Mouse (Mus musculus) cerebellum, adult 8-10 months (tissue): ENCODE results near the gene Strada.
"Not testable (repeated sequence)": the region's sequence is repeated elsewhere in the genome, so short reads cannot be mapped to it uniquely, and the experiment has no call there.

Experiments used
- DNase-seq: peaks from one replicate; pipeline ENCODE4 v3.0.0; 2022

Strada gene

DNA sequence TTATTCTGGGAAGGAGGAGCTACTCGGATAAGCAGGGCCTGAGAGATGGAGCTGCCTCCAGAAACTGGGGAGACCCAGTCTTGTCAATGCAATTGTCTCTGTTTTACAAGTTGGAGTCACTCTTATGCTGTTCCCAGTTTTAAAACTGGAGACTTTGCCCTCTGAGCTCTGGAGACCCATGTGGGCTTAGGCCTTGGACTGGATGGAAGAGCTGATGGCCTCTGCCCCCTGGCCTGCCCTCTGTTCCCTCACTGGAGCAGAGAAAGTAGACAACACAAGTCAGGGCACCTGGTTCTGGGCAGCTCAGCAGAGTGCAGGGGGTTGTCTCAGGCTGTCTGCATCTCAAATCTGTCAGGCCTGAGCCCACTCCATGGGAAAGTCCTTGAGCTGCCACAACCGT lies 47.2 kb downstream of the Strada start:
- DNase-seq: no peak

DNA sequence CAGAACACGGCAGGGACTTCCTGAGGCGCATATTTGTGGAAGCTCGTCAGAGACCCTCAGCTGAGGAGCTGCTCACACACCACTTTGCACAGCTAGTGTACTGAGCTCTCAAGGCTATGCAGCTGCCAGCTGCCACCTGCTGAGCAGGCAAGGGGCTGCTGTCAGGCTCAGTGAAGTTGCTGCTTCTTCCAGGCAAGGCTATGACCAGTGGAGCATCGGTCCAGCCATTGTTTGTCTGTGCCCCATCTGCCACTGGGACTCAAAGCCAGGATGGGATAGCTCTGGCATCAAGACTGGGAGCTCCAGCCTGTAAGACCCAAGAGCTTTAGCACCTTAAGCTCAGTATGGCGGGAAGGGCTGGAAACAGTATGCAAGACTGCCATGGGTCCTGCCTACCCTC lies 47.9 kb downstream of the Strada start:
- no peak for DNase-seq

- DNase-seq: peak; percentile 39
Measured at GRCm38 (mm10) chr11:106152132-106152531, 49.8 kb downstream of the Strada start.

- DNase-seq: no peak
Measured at GRCm38 (mm10) chr11:106151219-106151618, 50.7 kb downstream of the Strada start.

GRCm38 (mm10) chr11:106134580-106135528 lies 67.1 kb downstream of the Strada start:
- DNase-seq: peak; percentile 50

GRCm38 (mm10) chr11:106132516-106132915 lies 69.5 kb downstream of the Strada start:
- DNase-seq: no peak

- DNase-seq: no peak
Measured at GRCm38 (mm10) chr11:106129477-106129876, 72.5 kb downstream of the Strada start.

GRCm38 (mm10) chr11:106126727-106127373 lies 75.1 kb downstream of the Strada start:
- not testable (repeated sequence) for DNase-seq

DNA sequence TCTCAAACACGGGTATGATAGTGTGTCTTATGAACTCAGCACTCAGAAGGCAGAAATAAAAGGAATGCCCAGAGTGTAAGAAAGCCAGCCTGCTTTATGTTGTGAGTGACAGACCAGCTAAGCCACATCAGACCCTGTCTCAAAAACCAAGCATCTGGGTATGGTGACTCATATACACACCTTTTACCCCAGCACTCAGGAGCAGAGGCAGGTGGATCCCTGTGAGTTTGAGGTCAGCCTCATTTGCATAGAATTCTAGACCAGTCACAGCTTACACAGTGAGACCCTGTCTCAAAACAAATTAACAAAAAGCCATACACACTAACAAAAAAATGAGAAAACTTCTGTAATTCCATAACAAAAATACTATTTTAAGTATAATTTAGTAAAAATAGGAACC lies 76.1 kb downstream of the Strada start:
- DNase-seq: no peak

- DNase-seq: no peak
Measured at GRCm38 (mm10) chr11:106124784-106125183, 77.2 kb downstream of the Strada start.

DNA sequence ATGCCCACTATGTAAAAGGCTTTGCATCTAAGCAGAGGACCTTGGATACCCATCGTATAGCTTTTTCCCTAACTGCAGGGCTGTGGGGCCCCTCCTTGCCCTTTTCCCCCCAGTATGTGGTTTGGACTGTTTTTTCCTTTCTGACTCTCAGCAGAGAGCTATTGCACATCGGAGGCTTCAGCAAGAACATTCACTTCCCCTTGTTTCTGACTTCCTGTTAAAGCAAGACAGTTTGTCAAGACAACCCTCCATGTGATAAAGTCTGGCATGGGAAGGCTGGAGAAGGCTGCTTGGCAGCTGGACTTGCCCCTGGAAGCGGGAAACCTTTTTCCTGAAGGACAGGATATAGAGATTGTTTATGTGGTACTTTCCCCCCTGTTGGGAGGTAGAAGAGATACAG lies 79.2 kb downstream of the Strada start:
- DNase-seq: no peak

DNA sequence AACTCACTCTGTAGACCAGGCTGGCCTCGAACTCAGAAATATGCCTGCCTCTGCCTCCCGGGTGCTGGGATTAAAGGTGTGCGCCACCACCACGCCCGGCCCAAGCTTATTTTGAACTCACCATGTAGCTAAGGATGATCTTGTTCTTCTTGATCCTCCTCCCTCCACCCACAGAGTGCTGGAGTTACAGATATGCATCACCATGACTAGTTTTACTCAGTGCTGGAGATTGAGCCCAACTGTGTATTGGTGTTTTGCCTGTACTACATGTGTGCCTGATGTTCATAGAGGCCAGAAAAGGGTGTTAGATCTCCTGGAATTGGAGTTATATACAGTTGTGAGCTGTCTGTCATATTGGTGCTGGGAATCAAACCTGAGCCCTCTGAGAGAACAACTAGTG lies 79.7 kb downstream of the Strada start:
- no peak for DNase-seq
